Mouse (Mus musculus): ENCODE data around the gene Abhd17c. TPM values are rescaled to one million over a fixed set of nuclear protein-coding genes. Genes with fewer than 3 reads are reported as not detected.
"Not testable (repeated sequence)": the region's sequence is repeated elsewhere in the genome, so short reads cannot be mapped to it uniquely, and the experiment has no call there.

Gene Abhd17c
- polyA plus RNA-seq, 1 experiment: 19.4 TPM

DNA sequence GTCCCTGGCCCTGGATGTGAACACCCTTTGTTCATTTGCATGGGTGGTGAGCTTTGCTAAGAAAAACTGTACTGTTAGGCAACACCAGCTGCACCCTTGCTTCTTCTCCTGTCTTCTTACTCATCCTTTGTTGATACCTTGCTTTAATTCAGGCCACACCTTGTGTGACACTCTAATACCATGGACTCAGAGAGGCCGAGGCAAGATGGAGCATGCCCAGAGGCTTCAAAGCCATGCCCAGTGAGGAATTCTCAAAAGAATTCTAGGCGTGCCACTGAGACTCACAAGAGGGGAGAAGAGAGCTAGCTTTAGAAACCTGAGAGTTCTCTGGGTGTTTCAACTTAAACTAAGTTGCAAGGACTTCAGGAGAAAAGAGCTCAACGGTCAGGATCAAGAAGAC, 33.0 kb upstream of the Abhd17c start:
- Histone ChIP-seq H3K36me3 (ENCODE audit: control insufficient read depth, insufficient read depth, low read length) (no peaks in the 10 kb centered on the region), H3K4me3 (ENCODE audit: control insufficient read depth, low read depth, low read length) (no peak overlapping the region), H3K27me3 (ENCODE audit: control insufficient read depth, insufficient read depth, low read length) (no peaks in the 10 kb centered on the region), H3K4me1 (ENCODE audit: control insufficient read depth, insufficient read depth, low read length) (no peaks in the 10 kb centered on the region), H3K27ac (ENCODE audit: control insufficient read depth, insufficient read depth, low read depth, low read length) (no peak overlapping the region)
- no peak for TF ChIP-seq POLR2A (IDR thresholded peaks at IDR 0.05; ENCODE audit: control insufficient read depth, low read depth, low read length)
- TF ChIP-seq CTCF (IDR thresholded peaks at IDR 0.05; ENCODE audit: control insufficient read depth, insufficient read depth, insufficient replicate concordance, low read depth, low read length): no peak

- H3K27me3 ChIP-seq (ENCODE audit: control insufficient read depth, insufficient read depth, low read length): not testable (repeated sequence)
Measured at GRCm38 (mm10) chr7:84178809-84179208, 27.1 kb upstream of the Abhd17c start.

GRCm38 (mm10) chr7:84174655-84175448, 23.2 kb upstream of the Abhd17c start:
- H3K4me3 ChIP-seq (ENCODE audit: control insufficient read depth, low read depth, low read length): no peak overlapping the region
- H3K27ac ChIP-seq (ENCODE audit: control insufficient read depth, insufficient read depth, low read depth, low read length): no peak overlapping the region
- TF ChIP-seq CTCF (IDR thresholded peaks at IDR 0.05; ENCODE audit: control insufficient read depth, insufficient read depth, insufficient replicate concordance, low read depth, low read length) (no peak), POLR2A (IDR thresholded peaks at IDR 0.05; ENCODE audit: control insufficient read depth, low read depth, low read length) (no peak)
- H3K4me1 ChIP-seq (ENCODE audit: control insufficient read depth, insufficient read depth, low read length): no peaks in the 10 kb centered on the region
- no peaks in the 10 kb centered on the region for H3K36me3 ChIP-seq (ENCODE audit: control insufficient read depth, insufficient read depth, low read length)
- no peaks in the 10 kb centered on the region for H3K27me3 ChIP-seq (ENCODE audit: control insufficient read depth, insufficient read depth, low read length)

More at GRCm38 (mm10) chr7:84178809-84179208, 27.1 kb upstream of the Abhd17c start:
- H3K4me3 ChIP-seq (ENCODE audit: control insufficient read depth, low read depth, low read length); H3K36me3 ChIP-seq (ENCODE audit: control insufficient read depth, insufficient read depth, low read length); H3K27ac ChIP-seq (ENCODE audit: control insufficient read depth, insufficient read depth, low read depth, low read length); H3K4me1 ChIP-seq (ENCODE audit: control insufficient read depth, insufficient read depth, low read length): not testable (repeated sequence)

DNA sequence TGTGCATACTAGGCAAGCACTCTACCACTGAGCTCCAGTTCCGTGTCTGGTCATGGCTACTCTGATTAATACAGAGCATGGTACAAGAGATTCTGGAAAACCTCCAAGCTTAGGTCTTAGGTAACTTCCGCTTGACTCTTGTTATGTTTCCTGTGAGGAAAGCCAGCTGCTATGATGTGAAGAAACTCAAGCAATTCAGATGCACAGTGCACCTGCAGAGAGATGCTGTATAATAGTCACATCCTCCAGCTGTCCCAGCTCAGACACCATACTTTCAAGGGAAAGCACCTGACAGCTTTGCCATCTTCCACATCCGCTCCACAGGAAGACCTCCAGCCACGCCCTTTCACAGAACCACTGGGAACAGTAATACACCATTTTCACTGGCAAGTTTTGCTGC, 21.7 kb upstream of the Abhd17c start:
- no peaks in the 10 kb centered on the region for H3K27me3 ChIP-seq (ENCODE audit: control insufficient read depth, insufficient read depth, low read length)
- no peak overlapping the region for H3K27ac ChIP-seq (ENCODE audit: control insufficient read depth, insufficient read depth, low read depth, low read length)
- no peaks in the 10 kb centered on the region for H3K4me1 ChIP-seq (ENCODE audit: control insufficient read depth, insufficient read depth, low read length)
- no peaks in the 10 kb centered on the region for H3K36me3 ChIP-seq (ENCODE audit: control insufficient read depth, insufficient read depth, low read length)
- TF ChIP-seq POLR2A (IDR thresholded peaks at IDR 0.05; ENCODE audit: control insufficient read depth, low read depth, low read length) (no peak), CTCF (IDR thresholded peaks at IDR 0.05; ENCODE audit: control insufficient read depth, insufficient read depth, insufficient replicate concordance, low read depth, low read length) (no peak)
- H3K4me3 ChIP-seq (ENCODE audit: control insufficient read depth, low read depth, low read length): no peak overlapping the region

- Histone ChIP-seq H3K4me3 (ENCODE audit: control insufficient read depth, low read depth, low read length) (no peak overlapping the region), H3K4me1 (ENCODE audit: control insufficient read depth, insufficient read depth, low read length) (no peaks in the 10 kb centered on the region), H3K36me3 (ENCODE audit: control insufficient read depth, insufficient read depth, low read length) (no peaks in the 10 kb centered on the region), H3K27ac (ENCODE audit: control insufficient read depth, insufficient read depth, low read depth, low read length) (no peak overlapping the region), H3K27me3 (ENCODE audit: control insufficient read depth, insufficient read depth, low read length) (no peaks in the 10 kb centered on the region)
- no peak for TF ChIP-seq CTCF (IDR thresholded peaks at IDR 0.05; ENCODE audit: control insufficient read depth, insufficient read depth, insufficient replicate concordance, low read depth, low read length)
- no peak for TF ChIP-seq POLR2A (IDR thresholded peaks at IDR 0.05; ENCODE audit: control insufficient read depth, low read depth, low read length)
Measured at GRCm38 (mm10) chr7:84171177-84171787, 19.6 kb upstream of the Abhd17c start.

DNA sequence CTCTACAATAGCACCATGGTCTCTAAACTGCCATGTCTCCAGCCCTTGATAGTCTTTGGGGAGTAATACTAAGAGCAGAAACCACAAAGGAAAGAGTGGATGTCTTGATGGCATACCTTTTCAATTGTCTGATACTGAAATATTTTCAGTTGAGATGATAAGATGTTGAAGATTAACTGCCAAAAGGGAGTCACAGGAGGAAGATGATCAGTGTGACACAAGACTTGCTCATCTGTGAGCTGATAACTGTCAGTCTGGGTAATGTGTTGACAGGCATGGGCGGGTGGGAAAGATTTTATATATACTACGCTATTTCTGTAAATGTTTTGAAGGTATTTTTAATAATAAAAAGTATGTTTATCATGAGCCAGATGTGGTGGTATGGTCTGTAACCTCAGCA, 16.7 kb upstream of the Abhd17c start:
- no peak for TF ChIP-seq POLR2A (IDR thresholded peaks at IDR 0.05; ENCODE audit: control insufficient read depth, low read depth, low read length)
- no peak for TF ChIP-seq CTCF (IDR thresholded peaks at IDR 0.05; ENCODE audit: control insufficient read depth, insufficient read depth, insufficient replicate concordance, low read depth, low read length)
- Histone ChIP-seq H3K4me3 (ENCODE audit: control insufficient read depth, low read depth, low read length) (no peak overlapping the region), H3K36me3 (ENCODE audit: control insufficient read depth, insufficient read depth, low read length) (no peaks in the 10 kb centered on the region), H3K4me1 (ENCODE audit: control insufficient read depth, insufficient read depth, low read length) (no peaks in the 10 kb centered on the region), H3K27ac (ENCODE audit: control insufficient read depth, insufficient read depth, low read depth, low read length) (no peak overlapping the region), H3K27me3 (ENCODE audit: control insufficient read depth, insufficient read depth, low read length) (no peaks in the 10 kb centered on the region)

- Histone ChIP-seq H3K4me3 (ENCODE audit: control insufficient read depth, low read depth, low read length) (no peak overlapping the region), H3K36me3 (ENCODE audit: control insufficient read depth, insufficient read depth, low read length) (no peaks in the 10 kb centered on the region), H3K27me3 (ENCODE audit: control insufficient read depth, insufficient read depth, low read length) (no peaks in the 10 kb centered on the region), H3K27ac (ENCODE audit: control insufficient read depth, insufficient read depth, low read depth, low read length) (no peak overlapping the region), H3K4me1 (ENCODE audit: control insufficient read depth, insufficient read depth, low read length) (no peaks in the 10 kb centered on the region)
- TF ChIP-seq CTCF (IDR thresholded peaks at IDR 0.05; ENCODE audit: control insufficient read depth, insufficient read depth, insufficient replicate concordance, low read depth, low read length) (no peak), POLR2A (IDR thresholded peaks at IDR 0.05; ENCODE audit: control insufficient read depth, low read depth, low read length) (no peak)
Measured at GRCm38 (mm10) chr7:84166721-84167419, 15.2 kb upstream of the Abhd17c start.
